Mouse (Mus musculus): ENCODE results near the gene Isl2. TPM values are rescaled to one million over a fixed set of nuclear protein-coding genes. Genes with fewer than 3 reads are reported as not detected.

The Isl2 gene
- total and polyA plus RNA-seq, 3 experiments, result 0.03 TPM; not detected in 2

- Histone ChIP-seq H3K9me3 (replicated peaks) (no peaks in the 10 kb centered on the region), H3K36me3 (replicated peaks) (no peaks in the 10 kb centered on the region), H3K4me1 (ENCODE audit: insufficient read depth, low read depth, low read length) (no peaks in the 10 kb centered on the region), H3K27me3 (ENCODE audit: insufficient read depth, low read length) (peaks cover 3% of the 10 kb centered on the region; the same call in 1 of the 2 replicates), H3K4me3 (ENCODE audit: low read depth, low read length) (no peak overlapping the region)
- ATAC-seq (ENCODE audit: extremely low read depth, insufficient number of reproducible peaks, low FRiP score, poor library complexity, severe bottlenecking) (no peak), DNase-seq (ENCODE audit: low spot score) (no peak)
- TF ChIP-seq TAL1 (conservative IDR thresholded peaks at IDR 0.05; ENCODE audit: low read depth, low read length) (no peak), POLR2AphosphoS5 (IDR thresholded peaks at IDR 0.05; ENCODE audit: insufficient replicate concordance, low read depth, low read length) (no peak), GATA2 (IDR thresholded peaks at IDR 0.05; ENCODE audit: borderline replicate concordance, low read depth, low read length) (no peak), GATA1 (IDR thresholded peaks at IDR 0.05; ENCODE audit: borderline replicate concordance, low read length) (no peak), CTCF (IDR thresholded peaks at IDR 0.05; ENCODE audit: low read depth, low read length) (no peak)
These were observed 22.5 kb downstream of the Isl2 start for GRCm38 (mm10) chr9:55560960-55561359.

- no peak for DNase-seq (ENCODE audit: low spot score)
- no peaks in the 10 kb centered on the region for H3K36me3 ChIP-seq (replicated peaks)
- no peaks in the 10 kb centered on the region for H3K9me3 ChIP-seq (replicated peaks)
- TF ChIP-seq POLR2AphosphoS5 (IDR thresholded peaks at IDR 0.05; ENCODE audit: insufficient replicate concordance, low read depth, low read length), result no peak
- no peak for TF ChIP-seq GATA1 (IDR thresholded peaks at IDR 0.05; ENCODE audit: borderline replicate concordance, low read length)
- TF ChIP-seq TAL1 (conservative IDR thresholded peaks at IDR 0.05; ENCODE audit: low read depth, low read length), result no peak
- TF ChIP-seq GATA2 (IDR thresholded peaks at IDR 0.05; ENCODE audit: borderline replicate concordance, low read depth, low read length), result no peak
- TF ChIP-seq CTCF (IDR thresholded peaks at IDR 0.05; ENCODE audit: low read depth, low read length), result no peak
- H3K4me1 ChIP-seq (ENCODE audit: insufficient read depth, low read depth, low read length), result no peaks in the 10 kb centered on the region
- no peak overlapping the region for H3K4me3 ChIP-seq (ENCODE audit: low read depth, low read length)
- peaks cover 5% of the 10 kb centered on the region; the same call in 1 of the 2 replicates for H3K27me3 ChIP-seq (ENCODE audit: insufficient read depth, low read length)
- ATAC-seq (ENCODE audit: extremely low read depth, insufficient number of reproducible peaks, low FRiP score, poor library complexity, severe bottlenecking), result no peak
These were observed 30.1 kb downstream of the Isl2 start for GRCm38 (mm10) chr9:55568466-55569159.

DNA sequence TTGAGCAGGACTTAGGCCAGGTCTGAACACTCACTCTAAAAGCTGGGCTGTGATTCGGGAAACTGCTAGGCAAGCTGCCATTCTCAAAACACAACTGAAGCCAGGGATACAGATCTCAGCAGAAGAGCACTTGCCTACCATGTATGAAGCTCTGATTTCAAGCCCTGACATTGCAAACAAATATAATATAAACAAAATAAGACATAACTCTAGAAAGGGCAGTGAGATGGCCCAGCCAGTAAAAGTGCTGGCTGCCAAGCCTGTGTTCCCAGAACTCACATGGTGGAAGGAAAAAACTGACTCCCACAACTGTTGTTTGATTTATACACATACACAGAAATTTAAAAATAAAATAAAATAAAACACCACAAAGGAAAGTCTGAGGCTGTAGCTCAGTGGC is 32.6 kb downstream of the Isl2 start:
- no peaks in the 10 kb centered on the region for H3K36me3 ChIP-seq (replicated peaks)
- no peak for ATAC-seq (ENCODE audit: extremely low read depth, insufficient number of reproducible peaks, low FRiP score, poor library complexity, severe bottlenecking)
- TF ChIP-seq POLR2AphosphoS5 (IDR thresholded peaks at IDR 0.05; ENCODE audit: insufficient replicate concordance, low read depth, low read length), result no peak
- TF ChIP-seq GATA2 (IDR thresholded peaks at IDR 0.05; ENCODE audit: borderline replicate concordance, low read depth, low read length), result no peak
- H3K9me3 ChIP-seq (replicated peaks), result no peaks in the 10 kb centered on the region
- DNase-seq (ENCODE audit: low spot score), result no peak
- 0 out of 2 replicates have a peak, but pooled peaks cover 2% of the 10 kb centered on the region for H3K27me3 ChIP-seq (ENCODE audit: insufficient read depth, low read length)
- H3K4me1 ChIP-seq (ENCODE audit: insufficient read depth, low read depth, low read length), result no peaks in the 10 kb centered on the region
- H3K4me3 ChIP-seq (ENCODE audit: low read depth, low read length), result no peak overlapping the region

GRCm38 (mm10) chr9:55576571-55576970 is 38.1 kb downstream of the Isl2 start:
- Histone ChIP-seq H3K4me3 (ENCODE audit: low read depth, low read length) (no peak overlapping the region), H3K9me3 (replicated peaks) (no peaks in the 10 kb centered on the region), H3K36me3 (replicated peaks) (no peaks in the 10 kb centered on the region), H3K27me3 (ENCODE audit: insufficient read depth, low read length) (no peaks in the 10 kb centered on the region), H3K4me1 (ENCODE audit: insufficient read depth, low read depth, low read length) (no peaks in the 10 kb centered on the region)
- ATAC-seq (ENCODE audit: extremely low read depth, insufficient number of reproducible peaks, low FRiP score, poor library complexity, severe bottlenecking) (no peak), DNase-seq (ENCODE audit: low spot score) (no peak)
- no peak for TF ChIP-seq CTCF (IDR thresholded peaks at IDR 0.05; ENCODE audit: low read depth, low read length)

DNA sequence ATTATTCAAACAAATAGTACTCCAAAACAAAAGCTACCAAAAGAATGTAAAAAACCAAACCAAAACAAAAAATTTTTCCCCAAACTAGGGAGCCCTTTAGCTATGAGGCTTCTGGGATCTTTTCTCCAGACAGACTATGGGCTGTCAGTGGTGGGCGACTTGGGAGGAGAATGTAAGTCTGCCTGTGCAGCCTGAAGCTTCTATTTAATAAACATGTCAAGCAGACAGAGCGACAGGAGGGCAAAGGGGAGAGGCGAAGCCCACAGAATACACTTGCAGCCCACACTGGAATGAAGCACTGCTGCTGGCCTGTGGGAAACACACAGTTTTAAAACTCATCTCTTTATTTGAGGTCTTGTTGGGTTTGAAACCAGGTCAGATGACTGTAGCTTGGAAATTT is 42.9 kb downstream of the Isl2 start:
- Histone ChIP-seq H3K9me3 (replicated peaks) (no peaks in the 10 kb centered on the region), H3K4me3 (ENCODE audit: low read depth, low read length) (no peak overlapping the region), H3K27me3 (ENCODE audit: insufficient read depth, low read length) (no peaks in the 10 kb centered on the region), H3K36me3 (replicated peaks) (no peaks in the 10 kb centered on the region), H3K4me1 (ENCODE audit: insufficient read depth, low read depth, low read length) (no peaks in the 10 kb centered on the region)
- no peak for ATAC-seq (ENCODE audit: extremely low read depth, insufficient number of reproducible peaks, low FRiP score, poor library complexity, severe bottlenecking)
- TF ChIP-seq POLR2AphosphoS5 (IDR thresholded peaks at IDR 0.05; ENCODE audit: insufficient replicate concordance, low read depth, low read length) (no peak), TAL1 (conservative IDR thresholded peaks at IDR 0.05; ENCODE audit: low read depth, low read length) (no peak), CTCF (IDR thresholded peaks at IDR 0.05; ENCODE audit: low read depth, low read length) (no peak), GATA1 (IDR thresholded peaks at IDR 0.05; ENCODE audit: borderline replicate concordance, low read length) (no peak)
- DNase-seq (ENCODE audit: low spot score), result no peak

DNA sequence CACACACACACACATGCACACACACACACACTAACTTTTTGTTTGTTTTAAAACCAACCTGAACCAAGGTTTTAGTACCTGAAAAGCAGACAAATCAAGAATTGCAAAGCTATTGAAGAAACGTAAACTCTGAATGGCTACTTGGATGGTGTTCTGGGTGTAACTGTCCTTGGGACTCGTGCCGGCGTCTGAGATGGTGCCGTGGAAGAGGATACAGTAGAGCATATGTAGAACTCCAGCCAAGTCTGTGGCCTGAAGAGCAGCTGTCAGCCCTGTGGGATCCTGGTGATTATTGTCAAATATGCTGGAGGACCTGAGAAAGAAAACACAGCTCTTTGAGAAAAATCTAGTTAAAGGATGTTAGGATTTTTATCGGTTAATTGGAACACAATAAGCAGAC is 47.7 kb downstream of the Isl2 start:
- ATAC-seq (ENCODE audit: extremely low read depth, insufficient number of reproducible peaks, low FRiP score, poor library complexity, severe bottlenecking) (no peak), DNase-seq (ENCODE audit: low spot score) (no peak)
- Histone ChIP-seq H3K27me3 (ENCODE audit: insufficient read depth, low read length) (no peaks in the 10 kb centered on the region), H3K4me1 (ENCODE audit: insufficient read depth, low read depth, low read length) (no peaks in the 10 kb centered on the region), H3K9me3 (replicated peaks) (no peaks in the 10 kb centered on the region), H3K36me3 (replicated peaks) (no peaks in the 10 kb centered on the region), H3K4me3 (ENCODE audit: low read depth, low read length) (no peak overlapping the region)
- TF ChIP-seq GATA2 (IDR thresholded peaks at IDR 0.05; ENCODE audit: borderline replicate concordance, low read depth, low read length), result no peak
- TF ChIP-seq CTCF (IDR thresholded peaks at IDR 0.05; ENCODE audit: low read depth, low read length), result no peak
- TF ChIP-seq TAL1 (conservative IDR thresholded peaks at IDR 0.05; ENCODE audit: low read depth, low read length), result no peak
- no peak for TF ChIP-seq GATA1 (IDR thresholded peaks at IDR 0.05; ENCODE audit: borderline replicate concordance, low read length)
- no peak for TF ChIP-seq POLR2AphosphoS5 (IDR thresholded peaks at IDR 0.05; ENCODE audit: insufficient replicate concordance, low read depth, low read length)

Other genes with a start within 250 kb of the Isl2 start
- gene Nrg4, start 211.8 kb upstream of the Isl2 start, total RNA-seq (2014; fragmentation: Nextera tagmentation), result not detected in 2 replicates
- 0.06 and 0.22 TPM in 2 replicates for gene Nrg4, start 211.8 kb upstream of the Isl2 start, total RNA-seq (2017)
- gene Nrg4, start 211.8 kb upstream of the Isl2 start, polyA plus RNA-seq (2012), result not detected in 2 replicates
- not detected in 2 replicates for gene Tmem266, start 211.8 kb upstream of the Isl2 start, total RNA-seq (2014; fragmentation: Nextera tagmentation)
- 0.05 and 0.12 TPM in 2 replicates for gene Tmem266, start 211.8 kb upstream of the Isl2 start, total RNA-seq (2017)
- 0.02 TPM in 1 of 2 replicates, not detected in the other for gene Tmem266, start 211.8 kb upstream of the Isl2 start, polyA plus RNA-seq (2012)
- gene Etfa, start 26.4 kb upstream of the Isl2 start, total RNA-seq (2014; fragmentation: Nextera tagmentation), result 49.2 and 59.6 TPM in 2 replicates
- gene Etfa, start 26.4 kb upstream of the Isl2 start, total RNA-seq (2017), result 41.8 and 44.2 TPM in 2 replicates
- 67.9 and 77.6 TPM in 2 replicates for gene Etfa, start 26.4 kb upstream of the Isl2 start, polyA plus RNA-seq (2012)